Mouse (Mus musculus) small intestine, adult 2 months (tissue): Measurements from ENCODE around the gene Hexim1.

Experiments
- CTCF ChIP-seq: fragments of 200-500 bp; IDR thresholded peaks from 2 replicates; pipeline ENCODE4 v1.5.1; 2012; ENCODE audit warnings: low read depth, mild to moderate bottlenecking, control low read depth, inconsistent platforms, low read length, moderate library complexity, mixed read lengths; ENCODE audit not compliant: insufficient replicate concordance, insufficient read length; ENCODE audit errors: extremely low read depth
- POLR2A ChIP-seq: fragments of 200-500 bp; IDR thresholded peaks from 2 replicates; pipeline ENCODE4 v1.6.1; 2012; ENCODE audit warnings: low read depth, mild to moderate bottlenecking, control low read depth, inconsistent platforms, low read length, moderate library complexity

GRCm38 (mm10) chr11:103112552-103112912, 3.5 kb upstream of the Hexim1 start:
- TF ChIP-seq CTCF = no peak
- no peak for TF ChIP-seq POLR2A
